Mouse (Mus musculus): Measurements from ENCODE around the gene Bcs1l. TPM values are rescaled to one million over a fixed set of nuclear protein-coding genes. Genes with fewer than 3 reads are reported as not detected.

Gene Bcs1l
- total RNA-seq, 2 experiments from 2014 or later, result 24.3 to 25.5 TPM

Small RNA genes lying within 50 kb of the gene (microRNA-seq; reads per million reads assigned to microRNA genes)
- gene Gm25035, result 0 reads per million in 2 experiments

Other genes starting within 250 kb of the Bcs1l start
- 1 to 10 TPM in 1 of 2 experiments, under 1 TPM in 1; 0.75 to 1.9 TPM for gene Catip, start 226.2 kb upstream of the Bcs1l start, total RNA-seq (2021)
- 1 to 10 TPM; 3.4 to 4.3 TPM for gene Slc11a1, start 213.1 kb upstream of the Bcs1l start, total RNA-seq (2021)
- gene Ctdsp1, start 196.8 kb upstream of the Bcs1l start, total RNA-seq (2021), result 10 to 100 TPM; 17.7 to 25.5 TPM
- 1 to 10 TPM in 1 of 2 experiments, under 1 TPM in 1; 0.64 to 1.1 TPM for gene Vil1, start 178.9 kb upstream of the Bcs1l start, total RNA-seq (2021)
- gene Cnot9, start 82.2 kb upstream of the Bcs1l start, total RNA-seq (2021), result 10 to 100 TPM; 33.6 to 35.2 TPM
- 10 to 100 TPM; 13.6 to 14.7 TPM for gene Plcd4, start 45.4 kb upstream of the Bcs1l start, total RNA-seq (2021)
- gene Usp37, start 44.0 kb upstream of the Bcs1l start, total RNA-seq (2021), result 10 to 100 TPM; 21.1 to 23.7 TPM
- 10 to 100 TPM; 24.2 to 29.0 TPM for gene Zfp142, start within 50 bp of the Bcs1l start, total RNA-seq (2021)
- 10 to 100 TPM; 54.2 to 61.8 TPM for gene Rnf25, start 13.1 kb downstream of the Bcs1l start, total RNA-seq (2021)
- 1 to 10 TPM; 6.3 to 6.9 TPM for gene Stk36, start 13.2 kb downstream of the Bcs1l start, total RNA-seq (2021)
- 10 to 100 TPM; 21.2 to 24.9 TPM for gene Ttll4, start 73.5 kb downstream of the Bcs1l start, total RNA-seq (2021)
- gene Cyp27a1, start 125.3 kb downstream of the Bcs1l start, total RNA-seq (2021), result 1 to 10 TPM; 1.5 to 2.8 TPM
- not detected for gene Prkag3, start 160.9 kb downstream of the Bcs1l start, total RNA-seq (2021)
- 1 to 10 TPM; 2.0 to 2.8 TPM for gene Wnt6, start 183.6 kb downstream of the Bcs1l start, total RNA-seq (2021)
- 1 to 10 TPM; 2.7 to 3.4 TPM for gene Wnt10a, start 203.2 kb downstream of the Bcs1l start, total RNA-seq (2021)

Data from left cerebral cortex, postnatal 14 days (tissue).